Mouse (Mus musculus) embryonic fibroblast, embryonic 13.5 days (primary cell): ENCODE data around the gene Hebp2.

Experiments
- CTCF ChIP-seq: IDR thresholded peaks from 2 replicates; pipeline ENCODE4 v1.5.1; 2011; ENCODE audit warnings: mild to moderate bottlenecking, control low read depth, low read length, moderate library complexity, borderline replicate concordance; ENCODE audit not compliant: insufficient read depth
- POLR2A ChIP-seq: IDR thresholded peaks from 2 replicates; pipeline ENCODE4 v1.6.1; 2011; ENCODE audit warnings: low read depth, mild to moderate bottlenecking, control low read depth, low read length, moderate library complexity

DNA sequence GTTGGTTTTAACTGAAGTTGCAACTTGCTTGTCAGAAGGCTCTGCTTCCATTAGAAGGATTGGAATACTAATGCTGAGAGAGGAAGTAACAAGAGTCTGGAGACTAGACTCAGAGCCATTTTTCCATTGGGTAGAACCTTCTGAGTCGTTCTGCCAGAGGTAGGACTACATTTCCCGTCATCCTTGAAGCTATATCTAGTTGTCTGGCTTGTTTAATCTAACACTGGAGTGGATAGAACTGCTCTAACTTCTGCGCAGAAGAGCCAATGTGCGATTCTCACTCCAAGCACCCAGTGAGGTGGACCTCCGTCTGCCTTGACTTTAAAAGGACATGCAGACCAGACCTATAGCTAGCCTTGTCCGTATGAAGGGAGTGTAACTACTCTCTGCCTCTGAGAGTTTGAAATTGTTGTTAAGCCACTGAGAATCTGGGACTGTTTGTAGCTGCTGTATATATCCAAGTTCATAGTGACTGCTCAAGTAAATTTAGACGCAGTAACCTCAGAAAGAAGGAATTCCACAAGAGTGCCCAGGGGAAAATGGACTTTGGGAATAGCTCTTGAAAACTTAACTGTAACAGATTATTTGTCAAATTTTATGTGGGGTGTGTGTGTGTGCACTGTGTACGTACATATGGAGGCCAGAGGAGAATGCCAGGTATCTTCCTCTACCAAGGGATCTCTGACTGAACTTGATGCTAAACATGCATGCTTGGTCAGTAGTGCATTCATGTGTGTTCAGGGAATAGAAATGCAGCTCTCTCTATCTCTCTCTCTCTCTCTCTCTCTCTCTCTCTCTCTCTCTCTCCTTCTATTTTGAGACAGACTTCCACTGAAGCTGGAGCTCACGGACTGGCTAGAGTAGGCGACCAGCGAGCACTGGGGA, 52.6 kb downstream of the Hebp2 start:
- no peak for TF ChIP-seq CTCF
- no peak for TF ChIP-seq POLR2A
